Mouse (Mus musculus): ENCODE data around the gene Maats1. TPM values are rescaled to one million over a fixed set of nuclear protein-coding genes. Genes with fewer than 3 reads are reported as not detected.

Maats1 gene
- polyA plus RNA-seq, 1 experiment from 2014 or later: 1.0 TPM

DNA sequence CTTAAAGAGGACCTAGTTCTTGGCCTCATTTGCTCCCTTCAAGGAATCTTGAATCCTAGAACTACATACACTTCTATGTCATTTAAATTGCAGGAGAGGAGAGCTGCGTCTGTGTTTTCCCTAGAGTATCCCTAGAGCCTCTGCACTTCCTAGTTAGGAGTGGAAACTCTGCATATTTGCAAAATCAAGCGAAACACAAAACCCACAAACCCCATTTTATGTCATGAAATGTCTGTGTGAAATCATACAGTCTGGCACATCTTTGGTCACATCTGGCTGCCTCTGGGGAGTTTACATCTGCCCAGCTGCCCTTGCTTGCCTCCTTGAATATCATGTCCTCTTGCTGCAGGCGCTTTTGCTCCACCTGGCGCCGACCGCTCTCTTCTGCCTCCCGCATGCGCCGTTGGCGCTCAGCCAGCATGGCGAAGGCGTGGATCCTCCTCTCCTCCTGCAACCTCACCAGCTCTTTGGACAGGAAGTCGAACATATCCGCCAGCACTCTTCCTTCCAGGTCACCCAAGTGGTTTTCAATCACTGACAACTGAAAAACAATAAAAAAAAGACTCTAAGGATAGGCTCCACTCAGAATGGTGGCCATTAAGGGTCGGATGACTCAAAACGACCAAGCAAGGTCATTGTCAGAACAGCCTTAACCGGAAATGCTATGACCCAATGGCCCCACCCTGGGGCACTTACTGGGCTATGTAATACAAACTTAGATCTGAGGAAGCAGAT, 37.3 kb downstream of the Maats1 start:
- H3K36me3 ChIP-seq: no peaks in the 10 kb centered on the region
- no peak for ATAC-seq (replicated peaks)
- no peaks in the 10 kb centered on the region for H3K9me3 ChIP-seq
- H3K4me3 ChIP-seq: no peak overlapping the region
- 83% methylated on average over 17 of the region's 17 CpGs for WGBS
- H3K27ac ChIP-seq (replicated peaks): no peak overlapping the region
- H3K4me1 ChIP-seq: no peaks in the 10 kb centered on the region
- no peaks in the 10 kb centered on the region for H3K27me3 ChIP-seq
- no peak overlapping the region for H3K4me2 ChIP-seq (replicated peaks)
- no peak overlapping the region for H3K9ac ChIP-seq (replicated peaks)

DNA sequence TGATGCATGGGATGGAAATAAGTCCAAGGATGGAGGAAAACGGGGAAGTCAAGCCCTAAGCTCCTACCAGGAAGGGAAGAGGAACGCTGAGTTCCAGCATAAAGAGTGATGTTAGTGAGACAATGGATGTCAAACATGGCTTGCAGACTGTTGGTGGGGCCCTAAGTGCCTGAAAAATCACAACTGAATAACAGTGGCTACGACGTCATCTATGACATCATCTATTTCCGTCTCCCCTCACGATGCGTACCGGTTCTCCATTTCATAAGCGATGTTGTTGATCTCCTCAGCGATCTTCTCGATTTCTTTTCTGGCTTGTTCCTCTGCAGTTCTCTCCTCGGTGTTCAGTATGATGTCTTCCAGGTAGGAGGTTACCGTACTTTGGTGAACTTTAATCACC, 39.6 kb downstream of the Maats1 start:
- no peaks in the 10 kb centered on the region for H3K27me3 ChIP-seq
- H3K9me3 ChIP-seq: no peaks in the 10 kb centered on the region
- H3K36me3 ChIP-seq: no peaks in the 10 kb centered on the region
- H3K4me1 ChIP-seq: no peaks in the 10 kb centered on the region
- 88% methylated on average over 13 of the region's 13 CpGs for WGBS
- no peak overlapping the region for H3K4me3 ChIP-seq
- H3K9ac ChIP-seq (replicated peaks): no peak overlapping the region
- no peak for ATAC-seq (replicated peaks)
- H3K27ac ChIP-seq (replicated peaks): no peak overlapping the region
- no peak overlapping the region for H3K4me2 ChIP-seq (replicated peaks)

- Histone ChIP-seq H3K4me3 (no peak overlapping the region), H3K36me3 (no peaks in the 10 kb centered on the region), H3K4me1 (no peaks in the 10 kb centered on the region), H3K27me3 (no peaks in the 10 kb centered on the region), H3K9ac (replicated peaks) (no peak overlapping the region), H3K4me2 (replicated peaks) (no peak overlapping the region), H3K27ac (replicated peaks) (no peak overlapping the region), H3K9me3 (no peaks in the 10 kb centered on the region)
- ATAC-seq (replicated peaks): no peak
- WGBS: 77% methylated on average over 6 of the region's 6 CpGs
Observed at GRCm38 (mm10) chr16:38298410-38298809, 43.5 kb downstream of the Maats1 start.

DNA sequence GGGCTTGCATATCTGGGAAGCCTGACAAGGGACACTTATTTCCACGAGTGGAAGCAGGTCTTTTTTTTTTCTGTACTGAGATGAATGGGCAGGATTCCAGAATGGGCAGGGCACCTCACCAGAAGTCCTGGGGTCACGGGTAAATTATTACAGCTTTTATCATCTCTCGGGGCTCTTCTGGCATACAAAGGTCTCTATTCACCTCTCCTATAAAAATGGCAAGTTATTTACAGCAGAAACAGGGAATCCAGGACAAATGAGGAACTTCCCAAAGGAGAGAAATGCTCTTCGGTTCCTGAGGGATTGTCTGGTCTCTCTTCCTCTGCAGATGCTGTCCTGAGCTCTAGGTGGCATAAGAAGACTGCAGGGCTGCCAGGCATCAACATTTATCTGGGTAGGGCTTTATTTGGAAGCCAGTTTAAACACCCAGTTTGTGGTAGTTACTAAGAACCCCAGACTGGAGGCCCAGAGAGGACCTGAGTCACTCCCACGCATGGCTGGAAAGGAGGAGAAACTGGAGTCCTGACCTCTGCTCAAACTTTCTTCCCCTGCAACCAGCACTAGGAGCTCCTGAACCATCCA, 46.5 kb downstream of the Maats1 start:
- H3K9me3 ChIP-seq: no peaks in the 10 kb centered on the region
- H3K9ac ChIP-seq (replicated peaks): no peak overlapping the region
- no peak for ATAC-seq (replicated peaks)
- 51% methylated on average over 5 of the region's 5 CpGs for WGBS
- H3K4me2 ChIP-seq (replicated peaks): no peak overlapping the region
- no peaks in the 10 kb centered on the region for H3K27me3 ChIP-seq
- no peak overlapping the region for H3K4me3 ChIP-seq
- no peaks in the 10 kb centered on the region for H3K4me1 ChIP-seq
- H3K36me3 ChIP-seq: no peaks in the 10 kb centered on the region
- H3K27ac ChIP-seq (replicated peaks): no peak overlapping the region

DNA sequence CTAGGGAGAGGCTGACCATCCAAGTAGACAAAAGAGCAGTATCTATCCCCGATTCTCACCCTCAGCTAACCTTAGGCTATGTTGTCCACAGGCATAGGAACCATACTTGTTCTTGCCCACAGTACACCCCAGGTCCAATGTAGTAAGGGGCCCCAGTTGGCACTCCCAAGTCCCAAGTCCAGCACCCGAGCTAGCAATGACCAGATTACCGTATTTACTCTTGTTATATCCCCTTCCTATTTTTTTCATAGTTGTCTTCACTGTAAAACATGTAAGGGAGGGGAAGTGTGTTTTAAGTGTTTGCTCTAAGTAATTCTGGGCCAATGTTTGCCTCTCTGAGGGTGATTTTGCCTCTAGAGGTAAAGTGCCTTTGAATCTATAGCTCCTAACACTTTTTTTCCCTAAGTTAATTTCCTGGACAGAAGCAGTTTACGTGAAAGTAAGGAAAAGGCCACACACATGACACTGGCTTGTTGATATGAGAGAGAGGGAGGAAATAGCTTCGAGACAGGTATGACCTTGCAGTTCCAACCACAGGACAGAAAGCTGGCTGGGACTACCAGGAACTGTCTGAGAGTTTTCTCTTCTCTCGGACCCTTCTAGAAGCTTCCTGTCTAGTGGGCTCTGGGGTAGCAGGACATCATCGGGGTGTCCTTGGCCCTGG, 47.1 kb downstream of the Maats1 start, which contains the start of gene Nr1i2:
Gene Nr1i2 (minus strand): TSS at position 140 of the 664 bp plus-strand sequence.
- Histone ChIP-seq H3K27ac (replicated peaks) (no peak within 1 kb of the TSS), H3K9ac (replicated peaks) (no peak within 1 kb of the TSS), H3K4me2 (replicated peaks) (no peak within 1 kb of the TSS), H3K4me3 (no peak within 1 kb of the TSS), H3K27me3 (no peaks in the 10 kb centered on the region), H3K4me1 (no peaks in the 10 kb centered on the region), H3K9me3 (no peaks in the 10 kb centered on the region), H3K36me3 (no peaks in the 10 kb centered on the region)
- 74% methylated on average over 7 of the region's 7 CpGs for WGBS
- no peak for ATAC-seq (replicated peaks)

DNA sequence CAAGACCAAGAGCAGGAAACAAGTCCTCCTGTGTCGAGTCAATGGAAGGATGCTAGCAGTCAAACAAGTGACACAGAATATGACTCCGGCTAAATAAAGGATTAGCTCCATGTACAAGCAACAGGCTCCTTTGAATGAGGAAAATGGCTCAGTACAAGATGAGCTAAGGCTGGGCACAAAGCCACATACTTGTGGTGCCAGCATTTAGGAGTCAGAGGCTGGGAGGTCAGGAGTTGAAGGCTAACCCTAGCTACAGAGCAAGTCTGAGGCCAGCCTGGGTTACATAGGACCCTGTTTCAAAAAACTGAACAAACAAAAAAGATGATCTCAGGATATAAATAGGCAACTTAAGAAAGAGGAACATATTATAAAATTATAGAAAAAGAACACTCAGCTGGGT, 51.8 kb downstream of the Maats1 start:
- Histone ChIP-seq H3K27me3 (no peaks in the 10 kb centered on the region), H3K9me3 (no peaks in the 10 kb centered on the region), H3K4me3 (no peak overlapping the region), H3K4me1 (no peaks in the 10 kb centered on the region), H3K4me2 (replicated peaks) (no peak overlapping the region), H3K9ac (replicated peaks) (no peak overlapping the region), H3K36me3 (no peaks in the 10 kb centered on the region), H3K27ac (replicated peaks) (no peak overlapping the region)
- no peak for ATAC-seq (replicated peaks)
- 66% methylated on average over 2 of the region's 2 CpGs for WGBS

- ATAC-seq (replicated peaks): no peak
- no peaks in the 10 kb centered on the region for H3K36me3 ChIP-seq
- H3K4me2 ChIP-seq (replicated peaks): no peak overlapping the region
- no peak overlapping the region for H3K4me3 ChIP-seq
- H3K27ac ChIP-seq (replicated peaks): no peak overlapping the region
- 39% methylated on average over 6 of the region's 6 CpGs for WGBS
- no peaks in the 10 kb centered on the region for H3K4me1 ChIP-seq
- no peaks in the 10 kb centered on the region for H3K27me3 ChIP-seq
- H3K9me3 ChIP-seq: no peaks in the 10 kb centered on the region
- no peak overlapping the region for H3K9ac ChIP-seq (replicated peaks)
Observed at GRCm38 (mm10) chr16:38288851-38289250, 53.1 kb downstream of the Maats1 start.

DNA sequence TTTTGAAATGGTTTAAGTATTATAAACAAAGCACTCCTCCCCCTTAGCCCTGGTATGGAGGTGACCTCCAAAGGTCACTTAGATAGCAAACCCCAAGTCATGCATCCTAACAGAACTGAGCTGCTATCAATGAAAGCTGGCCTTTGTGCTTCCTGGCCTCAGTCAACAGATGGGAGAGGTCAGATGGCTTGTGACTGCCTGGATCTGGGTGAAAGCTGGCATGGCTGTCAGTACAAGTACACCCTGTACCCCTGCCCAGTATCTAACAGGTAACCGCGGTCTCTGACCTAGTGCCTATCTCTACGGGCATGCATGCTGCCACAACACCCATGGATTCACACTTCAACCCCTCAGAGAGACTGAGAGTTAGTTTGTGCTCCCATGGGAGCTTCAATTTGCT, 54.2 kb downstream of the Maats1 start:
- H3K4me1 ChIP-seq: no peaks in the 10 kb centered on the region
- no peak overlapping the region for H3K27ac ChIP-seq (replicated peaks)
- 94% methylated on average over 3 of the region's 3 CpGs for WGBS
- H3K4me2 ChIP-seq (replicated peaks): no peak overlapping the region
- H3K9me3 ChIP-seq: no peaks in the 10 kb centered on the region
- no peaks in the 10 kb centered on the region for H3K36me3 ChIP-seq
- no peak overlapping the region for H3K9ac ChIP-seq (replicated peaks)
- ATAC-seq (replicated peaks): no peak
- no peaks in the 10 kb centered on the region for H3K27me3 ChIP-seq
- no peak overlapping the region for H3K4me3 ChIP-seq

- no peak overlapping the region for H3K9ac ChIP-seq (replicated peaks)
- H3K9me3 ChIP-seq: no peaks in the 10 kb centered on the region
- ATAC-seq (replicated peaks): no peak
- H3K36me3 ChIP-seq: no peaks in the 10 kb centered on the region
- no peak overlapping the region for H3K4me3 ChIP-seq
- H3K27me3 ChIP-seq: no peaks in the 10 kb centered on the region
- 93% methylated on average over 6 of the region's 6 CpGs for WGBS
- no peak overlapping the region for H3K4me2 ChIP-seq (replicated peaks)
- no peak overlapping the region for H3K27ac ChIP-seq (replicated peaks)
- H3K4me1 ChIP-seq: no peaks in the 10 kb centered on the region
Observed at GRCm38 (mm10) chr16:38287357-38287756, 54.6 kb downstream of the Maats1 start.

DNA sequence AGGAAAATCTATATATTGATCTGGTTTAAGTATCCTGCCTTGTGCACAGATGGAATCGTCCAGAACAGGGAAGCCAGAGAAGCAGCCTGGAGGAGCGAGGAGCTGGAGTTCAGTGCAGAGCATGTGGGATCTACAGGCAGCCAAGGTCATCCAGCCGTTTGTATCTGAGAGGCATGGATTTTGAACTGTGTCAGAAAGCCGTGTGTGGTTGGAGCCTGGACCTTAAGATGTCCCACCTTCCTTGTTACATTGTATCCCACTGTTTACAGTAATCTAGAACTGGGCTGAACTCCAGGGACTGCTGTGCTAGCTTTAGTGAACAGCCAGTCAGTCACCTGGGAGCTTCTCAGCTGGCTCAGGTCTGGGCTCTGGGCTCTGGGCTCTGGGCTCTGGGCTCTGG, 55.4 kb downstream of the Maats1 start:
- no peak for ATAC-seq (replicated peaks)
- H3K4me1 ChIP-seq: no peaks in the 10 kb centered on the region
- H3K9me3 ChIP-seq: no peaks in the 10 kb centered on the region
- no peak overlapping the region for H3K9ac ChIP-seq (replicated peaks)
- H3K4me2 ChIP-seq (replicated peaks): no peak overlapping the region
- H3K27ac ChIP-seq (replicated peaks): no peak overlapping the region
- 74% methylated on average over 4 of the region's 4 CpGs for WGBS
- H3K36me3 ChIP-seq: no peaks in the 10 kb centered on the region
- no peak overlapping the region for H3K4me3 ChIP-seq
- no peaks in the 10 kb centered on the region for H3K27me3 ChIP-seq

DNA sequence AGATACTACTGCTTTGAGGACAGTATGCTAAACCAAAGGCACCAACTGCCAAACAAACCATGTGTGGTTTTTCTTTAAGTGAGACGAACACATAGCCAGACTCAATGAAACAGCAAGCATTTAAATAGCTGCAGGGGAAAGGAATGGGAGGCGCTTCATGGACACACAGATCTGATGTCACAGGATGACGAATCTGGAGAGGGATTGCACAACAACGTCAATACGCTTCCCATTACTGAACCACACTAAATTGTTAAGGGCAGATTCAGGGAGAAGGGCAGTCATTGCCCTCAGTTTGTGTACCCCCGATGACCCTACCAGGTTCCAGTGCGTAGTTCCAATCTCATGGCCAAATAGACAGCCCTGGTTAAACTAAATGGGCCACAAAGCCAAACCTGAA, 56.1 kb downstream of the Maats1 start:
- no peak overlapping the region for H3K27ac ChIP-seq (replicated peaks)
- no peak overlapping the region for H3K4me2 ChIP-seq (replicated peaks)
- H3K4me1 ChIP-seq: no peaks in the 10 kb centered on the region
- no peak overlapping the region for H3K9ac ChIP-seq (replicated peaks)
- ATAC-seq (replicated peaks): no peak
- no peak overlapping the region for H3K4me3 ChIP-seq
- no peaks in the 10 kb centered on the region for H3K9me3 ChIP-seq
- no peaks in the 10 kb centered on the region for H3K36me3 ChIP-seq
- 89% methylated on average over 7 of the region's 7 CpGs for WGBS
- H3K27me3 ChIP-seq: no peaks in the 10 kb centered on the region

- H3K9me3 ChIP-seq: no peaks in the 10 kb centered on the region
- H3K4me2 ChIP-seq (replicated peaks): no peak overlapping the region
- H3K4me1 ChIP-seq: no peaks in the 10 kb centered on the region
- no peak overlapping the region for H3K27ac ChIP-seq (replicated peaks)
- H3K27me3 ChIP-seq: no peaks in the 10 kb centered on the region
- H3K4me3 ChIP-seq: no peak overlapping the region
- 37% methylated on average over 3 of the region's 3 CpGs for WGBS
- ATAC-seq (replicated peaks): no peak
- no peaks in the 10 kb centered on the region for H3K36me3 ChIP-seq
- H3K9ac ChIP-seq (replicated peaks): no peak overlapping the region
Observed at GRCm38 (mm10) chr16:38283300-38283699, 58.6 kb downstream of the Maats1 start.
